Mouse (Mus musculus) layer of hippocampus, postnatal 25 days (tissue): ENCODE data around the gene Kif3a. TPM values are rescaled to one million over a fixed set of nuclear protein-coding genes. Genes with fewer than 3 reads are reported as not detected.

Experiments
- DNase-seq, 2 experiments: peaks; one replicate each; pipeline ENCODE4 v3.0.0; 2022; ENCODE audit warnings: mixed read lengths in 2 of 2, low spot score in 1 of 2; ENCODE audit errors: extremely low spot score in 1 of 2
- total RNA-seq, 2 experiments: library from RNA; stranded (reverse); gene quantifications; 2 replicates each; pipeline ENCODE4 v1.2.3; 2021

Gene Kif3a
- total RNA-seq, 2 experiments from 2014 or later, result 120 to 131 TPM

DNA sequence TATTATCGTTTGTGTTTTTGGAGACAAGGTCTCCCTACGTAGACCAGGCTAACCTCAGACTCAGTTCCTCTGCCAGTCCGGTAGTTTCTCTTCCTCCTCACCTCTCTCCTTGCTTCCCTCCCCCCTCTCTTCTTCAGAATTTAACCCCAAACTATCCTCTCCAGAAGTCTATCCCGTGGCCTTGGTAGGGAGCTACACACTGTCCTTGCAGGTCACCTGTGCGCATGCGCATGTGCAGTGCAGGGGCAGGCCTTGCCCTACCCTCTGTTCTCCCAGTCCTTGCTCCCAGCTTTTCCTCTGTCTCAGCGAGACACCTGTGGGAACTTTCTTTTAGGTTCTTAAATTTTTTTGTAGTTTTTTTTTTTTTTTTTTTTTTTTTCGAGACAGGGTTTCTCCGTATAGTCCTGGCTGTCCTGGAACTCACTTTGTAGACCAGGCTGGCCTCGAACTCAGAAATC is 70.7 kb downstream of the Kif3a start:
- DNase-seq, result no peak

DNA sequence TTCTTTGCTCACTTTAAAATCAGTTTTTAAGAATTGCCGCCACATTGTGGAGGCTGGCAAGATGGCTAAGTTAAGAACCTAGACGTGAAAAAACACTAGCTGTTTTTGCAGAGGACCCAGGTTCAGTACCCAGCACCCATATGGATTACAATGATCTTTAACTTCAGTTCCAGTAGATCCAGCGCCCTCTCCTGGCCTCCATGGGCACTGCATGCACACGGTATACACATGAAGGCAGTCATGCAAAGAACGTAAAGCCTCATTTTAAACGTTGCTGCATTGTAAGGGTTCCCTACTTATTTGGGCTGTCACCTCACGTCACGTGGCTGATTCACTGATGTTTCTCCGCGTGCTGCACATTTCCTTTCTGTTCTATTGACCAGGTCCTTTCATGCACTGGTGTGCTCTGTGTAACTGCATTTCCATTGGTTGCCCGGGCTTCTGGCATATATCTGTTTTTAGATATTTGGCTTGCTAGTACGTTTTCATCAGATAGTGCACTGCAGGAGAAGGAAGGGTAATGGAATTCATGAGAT is 75.6 kb downstream of the Kif3a start:
- no peak for DNase-seq

DNA sequence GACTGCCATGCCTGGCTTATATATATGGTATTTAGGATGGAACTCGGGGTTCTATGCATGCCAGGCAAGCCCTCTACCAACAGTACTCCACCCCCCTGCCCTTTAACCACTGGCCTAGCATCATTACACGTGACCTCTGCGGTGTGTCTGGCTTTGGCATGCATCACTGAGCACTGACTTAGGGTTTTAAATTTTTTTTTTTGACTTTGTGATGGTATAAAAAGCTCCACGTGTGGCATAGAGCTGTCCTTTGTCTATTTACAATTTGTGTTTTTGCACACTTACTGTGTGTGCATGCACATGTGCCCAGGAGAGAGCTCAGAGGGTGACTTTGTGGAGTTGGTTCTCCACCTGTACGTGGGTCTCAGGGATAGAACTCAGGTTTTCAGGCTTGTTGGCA is 76.8 kb downstream of the Kif3a start:
- DNase-seq, result no peak

DNA sequence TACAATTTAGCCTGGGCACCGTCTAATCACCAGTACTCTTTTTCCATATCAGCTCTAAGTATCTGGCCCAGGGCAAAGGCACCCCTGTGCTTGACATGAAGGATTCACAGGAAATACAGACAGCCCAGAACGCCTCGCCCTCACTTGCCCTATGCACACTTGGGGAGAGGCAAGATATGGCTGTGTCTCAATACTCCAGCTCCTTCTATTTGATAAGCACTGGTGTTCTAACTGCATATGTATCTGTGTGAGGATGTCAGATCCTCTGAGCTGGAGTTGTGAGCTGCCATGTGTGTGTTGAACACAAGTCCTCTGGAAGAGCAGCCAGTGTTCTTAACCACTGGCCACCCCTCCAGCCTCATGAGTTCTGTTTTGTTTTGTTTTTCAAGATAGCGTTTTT is 84.3 kb downstream of the Kif3a start:
- DNase-seq, result no peak

Other genes with a start within 250 kb of the Kif3a start
- 10 to 100 TPM in 1 of 2 experiments, 1 to 10 TPM in 1; 9.3 to 10.2 TPM for gene Zcchc10, start 242.7 kb upstream of the Kif3a start, total RNA-seq
- 100 to 1,000 TPM; 199 to 222 TPM for gene Aff4, start 216.5 kb upstream of the Kif3a start, total RNA-seq
- not detected for gene Leap2, start 144.2 kb upstream of the Kif3a start, total RNA-seq
- 100 to 1,000 TPM; 444 to 504 TPM for gene Uqcrq, start 136.5 kb upstream of the Kif3a start, total RNA-seq
- gene Gdf9, start 136.4 kb upstream of the Kif3a start, total RNA-seq, result 1 to 10 TPM in 1 of 2 experiments, under 1 TPM in 1; 0.64 to 1.1 TPM
- under 1 TPM; 0.12 to 0.26 TPM for gene Gm10447, start 110.3 kb upstream of the Kif3a start, total RNA-seq
- gene Shroom1, start 110.2 kb upstream of the Kif3a start, total RNA-seq, result 1 to 10 TPM; 3.8 to 4.1 TPM
- gene Gm9837, start 96.9 kb upstream of the Kif3a start, total RNA-seq, result not detected
- 1 to 10 TPM; 1.8 to 2.5 TPM for gene Gm9945, start 87.2 kb upstream of the Kif3a start, total RNA-seq
- gene Sowaha, start 87.1 kb upstream of the Kif3a start, total RNA-seq, result 100 to 1,000 TPM; 125 to 132 TPM
- 100 to 1,000 TPM; 252 to 260 TPM for gene Sept8, start 48.1 kb upstream of the Kif3a start, total RNA-seq
- not detected for gene Il4, start 51.3 kb downstream of the Kif3a start, total RNA-seq
- not detected for gene Il13, start 67.3 kb downstream of the Kif3a start, total RNA-seq
- gene Rad50, start 139.9 kb downstream of the Kif3a start, total RNA-seq, result 10 to 100 TPM; 10.7 to 13.0 TPM
- gene Il5, start 153.4 kb downstream of the Kif3a start, total RNA-seq, result not detected
- 1 to 10 TPM; 7.6 to 7.7 TPM for gene Irf1, start 202.6 kb downstream of the Kif3a start, total RNA-seq
- gene Gm17334, start 205.8 kb downstream of the Kif3a start, total RNA-seq, result 1 to 10 TPM; 1.0 to 1.8 TPM